Mouse (Mus musculus) forebrain, embryonic 11.5 days (tissue): ENCODE measurements at regions not wholly inside any gene's neighbourhood (a gene's known extent, or its start where the extent isn't known, plus 50 kb on each side); places are given as distances from the start of the nearest gene placed in this dataset.
"Not testable (repeated sequence)": the region's sequence is repeated elsewhere in the genome, so short reads cannot be mapped to it uniquely, and the experiment has no call there.

Source experiments
- ATAC-seq: fragments of 200-750 bp; cut with Nextera tagmentation; replicated peaks from 2 replicates; pipeline ENCODE4 v1.8.0; 2017; ENCODE audit warnings: moderate TSS enrichment; ENCODE audit not compliant: low FRiP score
- DNase-seq: peaks from one replicate; pipeline ENCODE4 v3.0.0-alpha.2; 2017; ENCODE audit warnings: low spot score
- H3K27ac ChIP-seq: fragments of 300-500 bp; sonication (generic); 2 replicates; pipeline ENCODE4 v1.5.1; 2014; ENCODE audit warnings: low read depth, low read length
- H3K27me3 ChIP-seq: fragments of 300-500 bp; sonication (generic); 2 replicates; pipeline ENCODE4 v1.6.1; 2014; ENCODE audit warnings: mild to moderate bottlenecking, low read length, mixed read lengths; ENCODE audit not compliant: control insufficient read depth, insufficient read depth
- H3K36me3 ChIP-seq: fragments of 300-500 bp; sonication (generic); 2 replicates; pipeline ENCODE4 v1.6.1; 2014; ENCODE audit warnings: mild to moderate bottlenecking, low read length, moderate library complexity, mixed read lengths; ENCODE audit not compliant: control insufficient read depth, insufficient read depth
- H3K4me1 ChIP-seq: fragments of 300-500 bp; sonication (generic); replicated peaks from 2 replicates; pipeline ENCODE4 v1.6.1; 2014; ENCODE audit warnings: low read length, mixed read lengths; ENCODE audit not compliant: control insufficient read depth, insufficient read depth
- H3K4me2 ChIP-seq: fragments of 300-500 bp; sonication (generic); 2 replicates; pipeline ENCODE4 v1.6.1; 2014; ENCODE audit warnings: low read depth, mild to moderate bottlenecking, low read length, moderate library complexity, mixed read lengths; ENCODE audit not compliant: severe bottlenecking
- H3K4me3 ChIP-seq: fragments of 300-500 bp; sonication (generic); 2 replicates; pipeline ENCODE4 v1.5.1; 2014; ENCODE audit warnings: low read depth, low read length
- H3K9ac ChIP-seq: fragments of 300-500 bp; sonication (generic); 2 replicates; pipeline ENCODE4 v1.6.1; 2014; ENCODE audit warnings: low read length
- H3K9me3 ChIP-seq: fragments of 300-500 bp; sonication (generic); 2 replicates; pipeline ENCODE4 v1.6.1; 2016; ENCODE audit warnings: low read length, mixed read lengths; ENCODE audit not compliant: control insufficient read depth
- WGBS: fragments of 180-500 bp; shearing (Covaris S2); extraction: QIAGEN DNeasy Blood & Tissue Kit; methylation state at CpG from one replicate; pipeline ENCODE4 v1.1.7; 2014; 5-methylcytosine and 5-hydroxymethylcytosine counted together

- H3K4me2 ChIP-seq, H3K9ac ChIP-seq, H3K4me3 ChIP-seq, H3K27me3 ChIP-seq, H3K4me1 ChIP-seq, DNase-seq, H3K9me3 ChIP-seq, H3K27ac ChIP-seq, ATAC-seq, H3K36me3 ChIP-seq: not testable (repeated sequence)
- WGBS: 73% methylated on average over 2 of the region's 2 CpGs
Observed at GRCm38 (mm10) chr3:110880472-110880871, 629.7 kb upstream of the Prmt6 start.

GRCm38 (mm10) chr3:110865989-110866388, 615.2 kb upstream of the Prmt6 start:
- no peak overlapping the region for H3K4me2 ChIP-seq
- ATAC-seq: no peak
- H3K36me3 ChIP-seq: no peaks in the 10 kb centered on the region
- no peak overlapping the region for H3K4me3 ChIP-seq
- no peaks in the 10 kb centered on the region for H3K9me3 ChIP-seq
- H3K27ac ChIP-seq: no peak overlapping the region
- H3K27me3 ChIP-seq: no peaks in the 10 kb centered on the region
- no peaks in the 10 kb centered on the region for H3K4me1 ChIP-seq
- DNase-seq: no peak
- WGBS: 75% methylated on average over 1 of the region's 1 CpGs
- no peak overlapping the region for H3K9ac ChIP-seq

GRCm38 (mm10) chr3:110847222-110847621, 596.4 kb upstream of the Prmt6 start:
- ATAC-seq (no peak), DNase-seq (no peak)
- WGBS: 85% methylated on average over 2 of the region's 2 CpGs
- Histone ChIP-seq H3K4me1 (no peaks in the 10 kb centered on the region), H3K4me3 (no peak overlapping the region), H3K27ac (no peak overlapping the region), H3K4me2 (no peak overlapping the region), H3K9ac (no peak overlapping the region), H3K36me3 (no peaks in the 10 kb centered on the region), H3K9me3 (no peaks in the 10 kb centered on the region), H3K27me3 (no peaks in the 10 kb centered on the region)

DNA sequence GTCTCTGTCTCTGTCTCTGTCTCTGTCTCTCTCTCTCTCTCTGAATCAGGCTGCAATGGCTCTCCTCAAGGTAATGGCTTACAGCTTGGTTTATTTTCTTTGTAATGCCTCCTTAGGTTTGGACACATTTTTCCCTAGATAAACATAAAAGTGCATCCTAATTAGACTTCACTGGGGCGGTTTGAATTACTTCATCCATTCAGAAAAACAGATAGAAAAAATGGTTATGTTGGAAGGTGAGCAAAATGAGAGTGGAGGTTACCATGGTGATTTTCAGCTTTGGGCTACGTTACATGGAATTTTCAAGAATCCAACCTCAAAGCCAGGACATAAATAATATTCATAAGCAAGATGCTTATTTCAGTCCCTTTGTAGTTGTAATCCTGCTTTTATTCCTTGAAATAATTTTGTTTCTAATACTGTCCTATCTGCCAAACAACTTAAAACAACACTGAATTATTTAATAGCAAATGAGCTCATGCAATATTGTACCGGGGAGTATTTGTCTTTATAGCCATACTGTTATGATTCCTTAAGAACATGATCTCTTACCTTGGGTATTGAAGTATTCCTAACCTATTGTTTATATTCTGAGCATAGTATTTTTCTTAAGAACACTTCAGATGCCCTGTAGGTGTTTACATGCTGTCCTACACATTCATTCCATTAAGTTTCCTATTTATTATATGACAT, 570.1 kb upstream of the Prmt6 start:
- ATAC-seq (no peak), DNase-seq (no peak)
- Histone ChIP-seq H3K9ac (no peak overlapping the region), H3K4me1 (no peaks in the 10 kb centered on the region), H3K36me3 (no peaks in the 10 kb centered on the region), H3K4me2 (no peak overlapping the region), H3K4me3 (no peak overlapping the region), H3K9me3 (no peaks in the 10 kb centered on the region), H3K27ac (no peak overlapping the region), H3K27me3 (no peaks in the 10 kb centered on the region)
- WGBS: 75% methylated on average over 3 of the region's 3 CpGs

- WGBS: 29% methylated on average over 4 of the region's 4 CpGs
Observed at GRCm38 (mm10) chr3:110789009-110789586, 538.3 kb upstream of the Prmt6 start.

GRCm38 (mm10) chr3:110755266-110755665, 504.5 kb upstream of the Prmt6 start:
- Histone ChIP-seq H3K4me3 (no peak overlapping the region), H3K27ac (no peak overlapping the region), H3K4me2 (no peak overlapping the region), H3K9ac (no peak overlapping the region), H3K27me3 (no peaks in the 10 kb centered on the region), H3K4me1 (no peaks in the 10 kb centered on the region), H3K36me3 (no peaks in the 10 kb centered on the region), H3K9me3 (no peaks in the 10 kb centered on the region)
- no peak for ATAC-seq
- 92% methylated on average over 1 of the region's 1 CpGs for WGBS
- no peak for DNase-seq

More at GRCm38 (mm10) chr3:110789009-110789586, 538.3 kb upstream of the Prmt6 start:
- no peak overlapping the region for H3K4me2 ChIP-seq
- H3K27me3 ChIP-seq: no peaks in the 10 kb centered on the region
- no peak overlapping the region for H3K9ac ChIP-seq
- no peaks in the 10 kb centered on the region for H3K36me3 ChIP-seq
- H3K27ac ChIP-seq: no peak overlapping the region
- no peaks in the 10 kb centered on the region for H3K9me3 ChIP-seq
- no peaks in the 10 kb centered on the region; the same call in 1 of the 2 replicates for H3K4me1 ChIP-seq
- ATAC-seq: peak; percentile 61; the same call in 1 of the 2 replicates
- no peak overlapping the region for H3K4me3 ChIP-seq
- no peak for DNase-seq

DNA sequence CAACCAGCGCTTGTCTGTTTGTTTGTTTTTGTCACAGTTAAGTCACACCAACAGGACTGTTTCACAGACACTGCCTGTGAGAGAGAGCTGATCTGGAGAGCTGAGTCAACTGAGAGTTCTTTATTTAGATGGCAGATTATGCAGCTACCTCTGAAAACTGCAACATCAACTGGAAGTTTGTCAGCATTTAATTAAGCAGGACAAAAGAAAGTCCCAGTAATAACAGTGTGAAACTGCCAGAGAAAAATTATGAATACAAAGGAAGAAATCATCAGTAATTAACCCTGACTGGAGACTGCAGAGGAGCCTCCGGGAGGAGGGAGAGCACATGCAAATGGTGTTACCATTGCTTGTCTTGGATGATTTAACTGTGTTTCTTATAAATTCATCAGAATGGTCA, 495.5 kb upstream of the Prmt6 start:
- Histone ChIP-seq H3K4me2 (no peak overlapping the region), H3K27ac (no peak overlapping the region), H3K27me3 (no peaks in the 10 kb centered on the region), H3K36me3 (no peaks in the 10 kb centered on the region), H3K4me3 (no peak overlapping the region), H3K9me3 (no peaks in the 10 kb centered on the region), H3K4me1 (no peaks in the 10 kb centered on the region), H3K9ac (no peak overlapping the region)
- ATAC-seq (no peak), DNase-seq (no peak)
- WGBS: 52% methylated on average over 2 of the region's 2 CpGs

DNA sequence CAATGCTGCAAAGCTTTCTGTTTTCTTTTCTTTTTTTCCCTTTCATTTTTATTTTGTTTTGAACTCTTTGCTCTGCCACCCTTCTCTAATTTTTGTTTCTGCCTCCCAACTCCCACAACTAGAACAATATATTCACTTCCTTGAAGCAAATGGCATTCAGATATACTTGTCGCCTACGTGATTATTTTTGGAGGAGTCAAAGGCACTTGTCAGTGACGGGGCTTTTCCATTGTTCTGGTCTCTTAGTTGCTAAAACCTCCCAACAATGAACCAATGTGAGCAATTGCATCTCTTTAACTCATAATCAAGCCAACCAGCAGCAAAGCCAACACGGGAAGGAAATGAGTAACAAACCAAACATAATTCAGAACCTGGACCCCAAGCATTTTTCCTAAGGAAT, 449.3 kb upstream of the Prmt6 start:
- ATAC-seq (peak; percentile 24; the same call in 1 of the 2 replicates), DNase-seq (no peak)
- H3K36me3 ChIP-seq: no peaks in the 10 kb centered on the region
- H3K4me3 ChIP-seq: no peak overlapping the region
- H3K9me3 ChIP-seq: no peaks in the 10 kb centered on the region
- no peaks in the 10 kb centered on the region for H3K27me3 ChIP-seq
- H3K27ac ChIP-seq: no peak overlapping the region
- H3K4me2 ChIP-seq: no peak overlapping the region
- 23% methylated on average over 4 of the region's 4 CpGs for WGBS
- H3K9ac ChIP-seq: no peak overlapping the region
- H3K4me1 ChIP-seq: no peaks in the 10 kb centered on the region

DNA sequence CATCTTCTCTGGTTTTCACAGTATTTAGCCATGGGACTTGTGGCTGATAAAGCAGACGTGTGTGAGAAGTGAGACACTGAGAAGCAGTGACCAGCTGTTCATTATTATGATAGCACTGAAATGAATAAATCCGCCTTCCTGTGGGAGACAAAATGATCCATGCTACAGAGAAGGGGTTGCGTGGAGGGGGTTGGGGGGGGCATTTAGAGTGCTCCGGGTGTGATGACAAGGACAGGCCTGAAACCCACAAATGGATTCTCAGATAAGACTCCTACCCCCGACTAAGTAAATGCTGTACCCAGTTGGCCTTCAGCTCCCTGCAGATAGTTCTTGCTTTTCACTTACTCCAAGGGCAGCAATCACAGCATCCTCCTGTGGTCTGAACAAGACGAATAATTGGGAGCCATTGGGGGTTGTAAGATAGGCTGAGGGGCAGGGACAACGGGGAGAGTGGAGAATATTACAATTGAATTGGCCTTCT, 416.8 kb upstream of the Prmt6 start:
- WGBS: 64% methylated on average over 7 of the region's 7 CpGs
- DNase-seq (no peak), ATAC-seq (peak; percentile 53; the same call in 1 of the 2 replicates)
- no peaks in the 10 kb centered on the region for H3K9me3 ChIP-seq
- no peaks in the 10 kb centered on the region for H3K27me3 ChIP-seq
- H3K9ac ChIP-seq: no peak overlapping the region
- H3K4me1 ChIP-seq: no peaks in the 10 kb centered on the region
- no peak overlapping the region for H3K4me2 ChIP-seq
- no peak overlapping the region for H3K4me3 ChIP-seq
- H3K36me3 ChIP-seq: no peaks in the 10 kb centered on the region
- no peak overlapping the region for H3K27ac ChIP-seq
